ENCODE assay signal across 8 mouse cellular contexts in genomic region chr11:79710868-79711765, GRCm38 (mm10).
DNase-seq lines count a peak whose midpoint lies in the region; ATAC-seq lines count a peak whose summit lies in the region.

No protein-coding gene starts in this region.

- WGBS in hindbrain, embryonic 15.5 days = under 1% methylated on average over 100 of the region's 106 CpGs

- DNase-seq in NIH3T3 (ENCODE audit: low read depth) = peak; percentile 93
- DNase-seq in cerebellum, adult 8-10 months = peak; percentile 67
- peak; percentile 90 for DNase-seq in gastrocnemius, adult 18-20 months (ENCODE audit: low spot score)
- peak; percentile 41 to 59 for DNase-seq in left cerebral cortex, adult 8-10 months (ENCODE audit: low spot score in 2 of 2)
- peak; percentile 66 to 75 for DNase-seq in right cerebral cortex, adult 2 months (ENCODE audit: low spot score in 2 of 2)
- peak; percentile 89 for DNase-seq in urinary bladder, postnatal 14 days (ENCODE audit: low spot score)

- H3K9me3 ChIP-seq in hindbrain, embryonic 15.5 days = no peaks in the 10 kb centered on the region

- peak overlapping the region; percentile 52 for H3K9ac ChIP-seq in hindbrain, embryonic 15.5 days

- peak overlapping the region; percentile 98 for H3K4me2 ChIP-seq in hindbrain, embryonic 15.5 days

- no peaks in the 10 kb centered on the region for H3K36me3 ChIP-seq in hindbrain, embryonic 15.5 days

- peak overlapping the region; percentile 43; the same call in 1 of the 2 replicates for H3K27ac ChIP-seq in hindbrain, embryonic 15.5 days (replicated peaks)

- peak; percentile 83 for ATAC-seq in hindbrain, embryonic 15.5 days (ENCODE audit: low FRiP score, low read depth)
- peak; percentile 92 for ATAC-seq in megakaryocyte, adult 5-6 weeks (ENCODE audit: poor library complexity, severe bottlenecking)

- H3K4me3 ChIP-seq in hindbrain, embryonic 15.5 days = peak overlapping the region; percentile 67

- peaks cover 17% of the 10 kb centered on the region for H3K4me1 ChIP-seq in hindbrain, embryonic 15.5 days (replicated peaks)

- H3K27me3 ChIP-seq in hindbrain, embryonic 15.5 days = peaks cover 38% of the 10 kb centered on the region

Comparison
In these comparisons a context has a peak if more than half of its experiments do, and no peak if none do; other contexts are left out.
1. Peak in every context shown above with its lines: DNase-seq, ATAC-seq, H3K4me3 ChIP-seq and H3K27ac ChIP-seq.